Mouse (Mus musculus) C2C12 (cell line): ENCODE measurements around the gene Pou2f2.

Experiments
- CEBPB ChIP-seq: IDR thresholded peaks from one replicate; pipeline ENCODE4 v1.6.1; 2011; ENCODE audit warnings: low read depth, mild to moderate bottlenecking, control low read depth, moderate library complexity
- CTCF ChIP-seq: IDR thresholded peaks from one replicate; pipeline ENCODE4 v1.5.1; 2011; ENCODE audit not compliant: control insufficient read depth, insufficient read depth, insufficient read length
- MAX ChIP-seq: IDR thresholded peaks from one replicate; pipeline ENCODE4 v1.6.1; 2011; ENCODE audit warnings: mild to moderate bottlenecking, control low read depth

DNA sequence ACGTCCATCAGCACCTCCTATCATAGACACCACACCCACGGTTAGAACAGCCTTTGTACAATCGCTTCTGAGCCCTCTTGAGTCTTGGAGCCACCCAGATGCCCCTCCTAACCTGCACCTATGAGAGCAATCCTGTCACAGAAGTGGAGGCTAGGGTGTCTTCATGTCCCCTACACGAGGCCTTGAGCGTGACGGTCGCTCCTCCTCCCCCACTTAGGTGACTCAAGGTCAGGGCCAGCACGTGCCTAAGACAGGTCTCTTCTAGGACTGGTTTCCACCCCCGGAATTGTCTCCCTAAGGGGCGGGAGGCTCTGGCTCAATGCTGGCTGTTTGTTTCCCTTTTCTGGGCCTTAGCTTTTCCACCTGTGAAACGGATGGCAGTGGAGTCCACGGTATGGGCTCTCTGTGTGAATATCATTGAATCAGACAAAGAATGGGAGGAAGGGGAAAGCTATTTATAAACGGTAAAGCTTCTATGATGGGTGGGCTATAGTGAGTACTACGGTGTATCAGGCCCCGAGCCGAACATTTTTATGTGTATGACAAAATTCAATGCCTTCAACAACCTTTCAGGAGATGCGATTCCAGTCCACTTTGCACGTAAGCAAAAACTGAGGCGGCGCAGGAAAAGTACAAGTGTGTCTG is 41.1 kb upstream of the Pou2f2 start, which contains the start of gene Dedd2:
- TF ChIP-seq CTCF (no peak), CEBPB (no peak), MAX (peak; percentile 44)
